Mouse (Mus musculus) limb, embryonic 13.5 days (tissue): ENCODE measurements around the gene Vps16. TPM values are rescaled to one million over a fixed set of nuclear protein-coding genes. Genes with fewer than 3 reads are reported as not detected.

Experiments
- ATAC-seq: fragments of 200-750 bp; cut with Nextera tagmentation; 2 replicates; pipeline ENCODE4 v1.8.0; 2017; ENCODE audit warnings: low read depth, moderate number of reproducible peaks, moderate TSS enrichment; ENCODE audit not compliant: low FRiP score
- H3K27ac ChIP-seq: fragments of 300-500 bp; sonication (generic); 2 replicates; pipeline ENCODE4 v1.5.1; 2015; ENCODE audit warnings: inconsistent platforms, mild to moderate bottlenecking, moderate library complexity
- H3K27me3 ChIP-seq: fragments of 300-500 bp; sonication (generic); 2 replicates; pipeline ENCODE4 v1.6.1; 2015; ENCODE audit warnings: mild to moderate bottlenecking, inconsistent platforms
- H3K36me3 ChIP-seq: fragments of 300-500 bp; sonication (generic); 2 replicates; pipeline ENCODE4 v1.6.1; 2015; ENCODE audit warnings: inconsistent platforms, mild to moderate bottlenecking, moderate library complexity
- H3K4me1 ChIP-seq: fragments of 300-500 bp; sonication (generic); 2 replicates; pipeline ENCODE4 v1.6.1; 2015; ENCODE audit warnings: inconsistent platforms
- H3K4me2 ChIP-seq: fragments of 300-500 bp; sonication (generic); replicated peaks from 2 replicates; pipeline ENCODE4 v1.6.1; 2015; ENCODE audit warnings: inconsistent platforms, mild to moderate bottlenecking, moderate library complexity
- H3K4me3 ChIP-seq: fragments of 300-500 bp; sonication (generic); 2 replicates; pipeline ENCODE4 v1.5.1; 2015; ENCODE audit warnings: moderate library complexity, mild to moderate bottlenecking, inconsistent platforms
- H3K9ac ChIP-seq: fragments of 300-500 bp; sonication (generic); 2 replicates; pipeline ENCODE4 v1.6.1; 2015; ENCODE audit warnings: mild to moderate bottlenecking, inconsistent platforms
- H3K9me3 ChIP-seq: fragments of 300-500 bp; sonication (generic); 2 replicates; pipeline ENCODE4 v1.6.1; 2016; ENCODE audit warnings: inconsistent platforms
- WGBS: fragments of 180-500 bp; shearing (Covaris S2); methylation state at CpG from one replicate; pipeline ENCODE4 v1.1.7; 2015; 5-methylcytosine and 5-hydroxymethylcytosine counted together
- polyA plus RNA-seq: library from polyadenylated mRNA; unstranded; fragments of >200 nt; fragmentation: Nextera tagmentation; extraction: Ambion mirVana; gene quantifications from 2 replicates; pipeline ENCODE4 v1.2.1, GENCODE M21; 2015

The Vps16 gene
- polyA plus RNA-seq, 1 experiment from 2014 or later = 122 TPM

- H3K4me2 ChIP-seq = no peak overlapping the region
- H3K4me1 ChIP-seq = peaks cover under 1% of the 10 kb centered on the region; the same call in 1 of the 2 replicates
- H3K4me3 ChIP-seq = no peak overlapping the region
- no peaks in the 10 kb centered on the region for H3K9me3 ChIP-seq
- H3K27me3 ChIP-seq = no peaks in the 10 kb centered on the region
- WGBS = 83% methylated on average over 3 of the region's 3 CpGs
- H3K9ac ChIP-seq = no peak overlapping the region
- peaks cover 13% of the 10 kb centered on the region for H3K36me3 ChIP-seq
- no peak for ATAC-seq
- H3K27ac ChIP-seq = no peak overlapping the region
Observed at GRCm38 (mm10) chr2:130430484-130430883, 6.3 kb downstream of the Vps16 start.

GRCm38 (mm10) chr2:130432157-130432556 lies 8.0 kb downstream of the Vps16 start:
- H3K9ac ChIP-seq = no peak overlapping the region

GRCm38 (mm10) chr2:130433152-130433551 lies 9.0 kb downstream of the Vps16 start:
- 24% methylated on average over 4 of the region's 4 CpGs for WGBS

More at GRCm38 (mm10) chr2:130432157-130432556, 8.0 kb downstream of the Vps16 start:
- 83% methylated on average over 3 of the region's 3 CpGs for WGBS
- no peak overlapping the region for H3K27ac ChIP-seq
- no peak for ATAC-seq
- H3K9me3 ChIP-seq = no peaks in the 10 kb centered on the region
- H3K4me3 ChIP-seq = no peak overlapping the region
- H3K27me3 ChIP-seq = no peaks in the 10 kb centered on the region
- peaks cover 13% of the 10 kb centered on the region for H3K36me3 ChIP-seq
- H3K4me1 ChIP-seq = no peaks in the 10 kb centered on the region
- no peak overlapping the region for H3K4me2 ChIP-seq

GRCm38 (mm10) chr2:130436769-130437168 lies 12.6 kb downstream of the Vps16 start:
- H3K36me3 ChIP-seq = peaks cover 51% of the 10 kb centered on the region

More at GRCm38 (mm10) chr2:130433152-130433551, 9.0 kb downstream of the Vps16 start:
- no peak for ATAC-seq
- no peak overlapping the region for H3K4me3 ChIP-seq
- H3K9ac ChIP-seq = no peak overlapping the region
- H3K36me3 ChIP-seq = peaks cover 23% of the 10 kb centered on the region
- H3K27ac ChIP-seq = no peak overlapping the region
- no peaks in the 10 kb centered on the region for H3K4me1 ChIP-seq
- H3K4me2 ChIP-seq = no peak overlapping the region
- H3K27me3 ChIP-seq = no peaks in the 10 kb centered on the region
- H3K9me3 ChIP-seq = no peaks in the 10 kb centered on the region

GRCm38 (mm10) chr2:130438861-130439260 lies 14.7 kb downstream of the Vps16 start:
- Histone ChIP-seq H3K27me3 (no peaks in the 10 kb centered on the region), H3K4me2 (no peak overlapping the region), H3K36me3 (peaks cover 67% of the 10 kb centered on the region), H3K4me1 (no peaks in the 10 kb centered on the region), H3K4me3 (no peak overlapping the region), H3K9ac (no peak overlapping the region), H3K9me3 (no peaks in the 10 kb centered on the region), H3K27ac (no peak overlapping the region)
- no peak for ATAC-seq
- 91% methylated on average over 3 of the region's 3 CpGs for WGBS

More at GRCm38 (mm10) chr2:130436769-130437168, 12.6 kb downstream of the Vps16 start:
- no peak for ATAC-seq
- no peaks in the 10 kb centered on the region for H3K27me3 ChIP-seq
- H3K4me2 ChIP-seq = no peak overlapping the region
- H3K9me3 ChIP-seq = no peaks in the 10 kb centered on the region
- H3K4me3 ChIP-seq = no peak overlapping the region
- H3K4me1 ChIP-seq = no peaks in the 10 kb centered on the region
- H3K27ac ChIP-seq = no peak overlapping the region
- no peak overlapping the region for H3K9ac ChIP-seq
- 86% methylated on average over 1 of the region's 1 CpGs for WGBS

GRCm38 (mm10) chr2:130439840-130440480 lies 15.8 kb downstream of the Vps16 start:
- Histone ChIP-seq H3K4me1 (no peaks in the 10 kb centered on the region), H3K9me3 (no peaks in the 10 kb centered on the region), H3K27ac (no peak overlapping the region), H3K9ac (no peak overlapping the region), H3K4me3 (no peak overlapping the region), H3K27me3 (no peaks in the 10 kb centered on the region), H3K4me2 (no peak overlapping the region), H3K36me3 (peaks cover 77% of the 10 kb centered on the region)
- ATAC-seq = no peak
- 91% methylated on average over 4 of the region's 4 CpGs for WGBS

- ATAC-seq = no peak
- no peaks in the 10 kb centered on the region for H3K9me3 ChIP-seq
- H3K27ac ChIP-seq = no peak overlapping the region
- H3K4me1 ChIP-seq = no peaks in the 10 kb centered on the region
- H3K4me2 ChIP-seq = no peak overlapping the region
- H3K9ac ChIP-seq = no peak overlapping the region
- no peak overlapping the region for H3K4me3 ChIP-seq
- 89% methylated on average over 10 of the region's 10 CpGs for WGBS
- peaks cover 80% of the 10 kb centered on the region for H3K36me3 ChIP-seq
- no peaks in the 10 kb centered on the region for H3K27me3 ChIP-seq
Observed at GRCm38 (mm10) chr2:130442162-130442561, 18.0 kb downstream of the Vps16 start.

GRCm38 (mm10) chr2:130448449-130448848 lies 24.3 kb downstream of the Vps16 start:
- peaks cover 26% of the 10 kb centered on the region for H3K4me1 ChIP-seq
- no peak for ATAC-seq
- H3K27ac ChIP-seq = no peak overlapping the region
- H3K9ac ChIP-seq = no peak overlapping the region
- no peaks in the 10 kb centered on the region for H3K9me3 ChIP-seq
- peaks cover 12% of the 10 kb centered on the region for H3K27me3 ChIP-seq
- H3K4me3 ChIP-seq = no peak overlapping the region
- H3K4me2 ChIP-seq = no peak overlapping the region
- H3K36me3 ChIP-seq = peaks cover 17% of the 10 kb centered on the region

GRCm38 (mm10) chr2:130449021-130449793 lies 25.1 kb downstream of the Vps16 start:
- peak; percentile 24 for ATAC-seq
- peak overlapping the region; percentile 92 for H3K9ac ChIP-seq
- WGBS = 7% methylated on average over 17 of the region's 17 CpGs
- peaks cover 10% of the 10 kb centered on the region for H3K36me3 ChIP-seq
- H3K4me3 ChIP-seq = peak overlapping the region; percentile 87
- peak overlapping the region; percentile 78 for H3K4me2 ChIP-seq
- H3K27me3 ChIP-seq = peaks cover 12% of the 10 kb centered on the region
- H3K4me1 ChIP-seq = peaks cover 29% of the 10 kb centered on the region
- no peak overlapping the region for H3K27ac ChIP-seq
- no peaks in the 10 kb centered on the region for H3K9me3 ChIP-seq

- WGBS = under 1% methylated on average over 22 of the region's 50 CpGs
- Histone ChIP-seq H3K27ac (peak within 1 kb of the TSS; percentile 77), H3K27me3 (peaks cover 12% of the 10 kb centered on the region), H3K4me2 (peak within 1 kb of the TSS; percentile 78), H3K9me3 (no peaks in the 10 kb centered on the region), H3K4me1 (peaks cover 29% of the 10 kb centered on the region), H3K36me3 (0 out of 2 replicates have a peak, but pooled peaks cover 4% of the 10 kb centered on the region), H3K9ac (peak within 1 kb of the TSS; percentile 92), H3K4me3 (peak within 1 kb of the TSS; percentile 87)
- peak; percentile 97 for ATAC-seq
Observed at GRCm38 (mm10) chr2:130449794-130450433, 25.8 kb downstream of the Vps16 start, which contains the start of gene Ptpra. Ptpra (plus strand) TSS chr2:130450278.

- H3K9ac ChIP-seq = peak overlapping the region; percentile 92
- H3K4me3 ChIP-seq = peak overlapping the region; percentile 87
- H3K27me3 ChIP-seq = peaks cover 12% of the 10 kb centered on the region
- no peaks in the 10 kb centered on the region for H3K9me3 ChIP-seq
- peak overlapping the region; percentile 78 for H3K4me2 ChIP-seq
- no peaks in the 10 kb centered on the region for H3K36me3 ChIP-seq
- H3K4me1 ChIP-seq = peaks cover 29% of the 10 kb centered on the region
- peak; percentile 88 for ATAC-seq
- H3K27ac ChIP-seq = peak overlapping the region; percentile 77
- WGBS = under 1% methylated on average over 47 of the region's 47 CpGs
Observed at GRCm38 (mm10) chr2:130450434-130450796, 26.3 kb downstream of the Vps16 start.
